Mouse (Mus musculus) naive thymus-derived CD4-positive, alpha-beta T cell, adult 2 months (primary cell): ENCODE measurements at regions not wholly inside any gene's neighbourhood (a gene's known extent, or its start where the extent isn't known, plus 50 kb on each side); places are given as distances from the start of the nearest gene placed in this dataset.

Source experiments
- DNase-seq: peaks from one replicate; pipeline ENCODE4 v3.0.0-alpha.2; 2011; ENCODE audit warnings: low read depth

GRCm38 (mm10) chr12:117432788-117433187 lies 83.5 kb upstream of the Rapgef5 start:
- no peak for DNase-seq

- DNase-seq = no peak
Observed at GRCm38 (mm10) chr12:117437011-117437410, 79.3 kb upstream of the Rapgef5 start.

- DNase-seq = no peak
Observed at GRCm38 (mm10) chr12:117439015-117439605, 77.2 kb upstream of the Rapgef5 start.

GRCm38 (mm10) chr12:117444247-117444989 lies 71.9 kb upstream of the Rapgef5 start:
- peak; percentile 18 for DNase-seq

GRCm38 (mm10) chr12:117447223-117447622 lies 69.1 kb upstream of the Rapgef5 start:
- peak; percentile 54 for DNase-seq

- DNase-seq = no peak
Observed at GRCm38 (mm10) chr12:117447843-117448728, 68.2 kb upstream of the Rapgef5 start.

- no peak for DNase-seq
Observed at GRCm38 (mm10) chr12:117449080-117449479, 67.2 kb upstream of the Rapgef5 start.

GRCm38 (mm10) chr12:117450106-117450505 lies 66.2 kb upstream of the Rapgef5 start:
- no peak for DNase-seq

- no peak for DNase-seq
Observed at GRCm38 (mm10) chr12:117450871-117451270, 65.4 kb upstream of the Rapgef5 start.

- peak; percentile 50 for DNase-seq
Observed at GRCm38 (mm10) chr12:117451441-117451840, 64.8 kb upstream of the Rapgef5 start.

- DNase-seq = no peak
Observed at GRCm38 (mm10) chr12:117455800-117456199, 60.5 kb upstream of the Rapgef5 start.

- no peak for DNase-seq
Observed at GRCm38 (mm10) chr12:117458132-117459070, 57.9 kb upstream of the Rapgef5 start.

- no peak for DNase-seq
Observed at GRCm38 (mm10) chr12:117459541-117459940, 56.7 kb upstream of the Rapgef5 start.

- no peak for DNase-seq
Observed at GRCm38 (mm10) chr12:117465206-117465605, 51.1 kb upstream of the Rapgef5 start.

GRCm38 (mm10) chr12:117465998-117466397 lies 50.3 kb upstream of the Rapgef5 start:
- DNase-seq = no peak
